Mouse (Mus musculus): Measurements from ENCODE around the gene Atg10. TPM values are rescaled to one million over a fixed set of nuclear protein-coding genes. Genes with fewer than 3 reads are reported as not detected.

Gene Atg10
- total RNA-seq, 2 experiments from 2014 or later: 14.4 to 15.0 TPM

DNA sequence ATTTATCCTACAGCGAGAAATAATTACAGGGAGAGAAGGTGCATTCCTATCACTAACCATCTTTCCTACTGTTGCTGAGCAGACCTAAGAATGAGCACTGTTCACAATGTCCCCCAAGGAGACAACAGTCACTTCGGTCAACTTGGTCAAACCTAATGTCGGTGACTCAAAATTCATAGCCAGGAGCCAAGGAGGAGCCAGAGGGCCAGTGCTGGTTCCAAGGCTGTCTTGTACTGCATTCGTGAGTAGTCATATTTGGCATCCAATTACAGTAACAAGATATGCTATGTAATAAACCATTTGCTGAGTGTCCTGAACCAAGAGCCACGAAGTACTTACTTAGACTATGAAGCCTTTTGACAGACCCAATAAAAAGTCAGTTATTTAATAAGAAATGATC lies 176.9 kb downstream of the Atg10 start:
- intact Hi-C loops (cut with DNase I): no loop called here
- no peak for DNase-seq (ENCODE audit: low spot score in 2 of 2)

DNA sequence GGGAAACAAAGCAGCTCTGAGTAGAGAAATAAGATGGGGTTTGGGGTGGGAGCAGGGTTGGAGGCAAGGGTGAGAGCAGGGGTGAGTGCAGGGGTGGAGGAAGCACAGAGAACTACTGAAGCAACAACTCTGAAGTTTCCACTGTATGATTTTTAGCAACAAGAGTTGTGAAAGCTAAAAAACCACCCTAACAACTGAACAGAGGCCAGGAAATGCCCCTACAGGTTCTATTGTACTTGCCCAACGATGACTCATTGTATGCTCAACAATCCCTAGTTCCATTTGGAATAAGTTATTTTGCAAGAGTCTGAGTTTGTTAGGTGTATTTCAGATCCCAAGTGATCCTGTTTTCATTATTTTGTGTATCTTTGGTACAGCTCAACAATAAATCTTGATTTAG lies 182.5 kb downstream of the Atg10 start:
- intact Hi-C loops (cut with DNase I): no loop called here
- DNase-seq (ENCODE audit: low spot score in 2 of 2): no peak

- intact Hi-C loops (cut with DNase I): no loop called here
- no peak for DNase-seq (ENCODE audit: low spot score in 2 of 2)
Observed at GRCm38 (mm10) chr13:91040421-91040820, 183.3 kb downstream of the Atg10 start.

- intact Hi-C loops (cut with DNase I): loop anchor here (10.0 kb wide), 1 partner anchor 335 kb away; no protein-coding TSS in a partner anchor
- DNase-seq (ENCODE audit: low spot score in 2 of 2): peak; percentile 65 to 89
Observed at GRCm38 (mm10) chr13:91039201-91039807, 184.5 kb downstream of the Atg10 start.

DNA sequence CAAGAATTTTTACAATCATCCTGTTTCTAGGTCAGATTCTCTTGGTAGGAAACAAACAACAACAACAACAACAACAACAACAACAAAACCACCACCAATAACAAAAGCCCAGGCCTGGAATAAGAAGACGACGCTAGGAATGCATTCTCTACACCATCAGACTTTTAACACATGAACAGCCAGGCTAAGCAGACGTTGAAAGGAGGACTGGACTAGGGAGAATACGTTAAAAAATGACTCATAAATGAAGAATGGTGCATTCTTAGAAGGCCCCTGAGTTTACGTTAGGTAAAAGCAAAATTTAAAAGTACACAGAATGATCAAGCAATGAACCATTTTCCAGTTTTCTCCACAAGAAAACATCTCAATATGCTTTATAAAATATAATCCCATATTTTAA lies 185.1 kb downstream of the Atg10 start:
- DNase-seq (ENCODE audit: low spot score in 2 of 2): no peak
- intact Hi-C loops (cut with DNase I): loop anchor here (10.0 kb wide), 1 partner anchor 336 kb away; no protein-coding TSS in a partner anchor

GRCm38 (mm10) chr13:91038034-91038433 lies 185.7 kb downstream of the Atg10 start:
- intact Hi-C loops (cut with DNase I): loop anchor here (10.0 kb wide), 1 partner anchor 337 kb away; no protein-coding TSS in a partner anchor
- DNase-seq (ENCODE audit: low spot score in 2 of 2): no peak

DNA sequence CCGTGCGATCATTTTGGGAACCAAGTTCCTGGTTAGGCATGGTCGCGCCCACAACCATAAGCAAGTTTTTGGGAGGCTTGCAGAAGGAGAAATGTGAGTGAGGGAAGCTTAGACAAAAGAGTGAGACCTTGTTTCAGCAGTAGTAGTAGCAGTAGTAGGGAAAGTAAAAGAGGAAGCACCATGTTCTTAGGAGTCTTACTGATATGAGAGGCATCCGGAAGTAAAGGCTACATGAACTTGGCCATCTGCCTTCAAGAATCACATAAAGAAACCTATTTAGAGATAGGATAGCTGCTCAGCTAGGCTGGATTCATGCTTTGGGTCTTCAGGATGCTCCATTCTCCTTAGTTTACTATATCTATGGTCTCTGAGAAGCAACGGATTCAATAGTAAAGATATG lies 186.4 kb downstream of the Atg10 start:
- DNase-seq (ENCODE audit: low spot score in 2 of 2): no peak
- intact Hi-C loops (cut with DNase I): loop anchor here (10.0 kb wide), 1 partner anchor 337 kb away; no protein-coding TSS in a partner anchor

- intact Hi-C loops (cut with DNase I): loop anchor here (10.0 kb wide), 1 partner anchor 343 kb away; no protein-coding TSS in a partner anchor
- no peak for DNase-seq (ENCODE audit: low spot score in 2 of 2)
Observed at GRCm38 (mm10) chr13:91031836-91032235, 191.9 kb downstream of the Atg10 start.

DNA sequence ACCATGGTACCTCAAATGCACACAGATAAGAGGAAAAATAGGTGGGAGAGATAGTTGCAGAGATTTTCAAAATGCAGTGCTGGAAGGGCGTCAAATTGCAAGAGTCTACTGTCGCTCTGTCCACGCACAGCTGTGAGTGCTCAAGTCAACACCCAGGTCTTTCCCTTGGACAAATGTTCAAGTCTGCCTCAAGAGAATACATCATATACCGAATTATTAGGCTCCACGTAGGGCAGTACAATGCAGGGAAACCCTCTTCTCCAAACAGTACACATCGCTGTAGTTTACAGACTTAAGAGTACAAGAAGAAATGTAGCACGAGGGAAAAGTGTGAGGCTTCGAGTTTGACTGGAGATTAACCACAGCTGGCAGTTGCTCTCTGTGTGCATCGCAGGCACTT lies 200.3 kb downstream of the Atg10 start:
- no peak for DNase-seq (ENCODE audit: low spot score in 2 of 2)
- intact Hi-C loops (cut with DNase I): no loop called here

DNA sequence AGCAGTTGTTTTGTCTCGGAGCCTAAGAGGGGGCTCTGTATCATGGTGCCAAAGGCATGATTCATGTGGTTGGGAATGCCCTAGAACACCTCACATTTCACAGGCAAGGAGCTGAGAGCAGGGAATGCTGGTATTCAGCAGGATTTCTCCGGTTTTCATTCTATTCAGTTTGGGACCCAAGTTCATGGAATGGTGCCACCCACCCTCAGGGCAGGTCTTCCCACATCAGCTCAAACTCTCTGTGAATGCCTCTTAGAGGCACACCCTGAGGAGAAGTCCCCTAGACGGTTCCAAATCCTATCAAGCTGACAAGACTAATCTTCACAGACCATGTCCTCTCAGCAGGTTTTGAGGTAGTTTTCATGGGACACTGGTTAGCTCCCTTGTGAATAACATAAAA lies 211.9 kb downstream of the Atg10 start:
- intact Hi-C loops (cut with DNase I): no loop called here
- DNase-seq (ENCODE audit: low spot score in 2 of 2): no peak

DNA sequence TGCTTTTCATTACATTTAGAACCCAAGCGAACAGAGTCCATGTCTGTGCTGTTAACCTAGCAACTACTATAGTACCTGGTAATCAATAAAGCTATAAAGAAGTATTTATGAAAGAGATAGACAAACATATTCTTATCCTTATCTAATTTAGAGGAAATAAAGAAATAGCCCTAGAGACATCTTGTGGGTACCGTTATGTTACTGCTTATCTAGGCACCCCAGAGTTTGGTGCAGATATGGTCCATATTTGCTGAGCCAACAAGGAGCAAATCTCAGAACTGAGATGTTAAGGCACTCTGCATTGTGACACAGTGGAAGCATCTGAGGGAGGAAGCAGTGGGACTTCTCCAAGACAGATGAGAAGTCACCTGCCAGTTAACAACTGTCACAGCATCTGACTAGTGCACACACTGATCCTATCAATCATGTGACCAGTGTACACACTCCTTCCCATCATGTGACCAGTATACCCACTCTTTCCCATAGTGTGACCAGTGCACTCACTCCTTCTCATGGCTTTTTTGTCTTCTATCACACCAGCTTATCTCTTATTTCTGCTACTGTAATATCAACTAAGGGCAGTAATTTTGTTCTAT lies 228.6 kb downstream of the Atg10 start:
- intact Hi-C loops (cut with DNase I): no loop called here
- DNase-seq (ENCODE audit: low spot score in 2 of 2): no peak

DNA sequence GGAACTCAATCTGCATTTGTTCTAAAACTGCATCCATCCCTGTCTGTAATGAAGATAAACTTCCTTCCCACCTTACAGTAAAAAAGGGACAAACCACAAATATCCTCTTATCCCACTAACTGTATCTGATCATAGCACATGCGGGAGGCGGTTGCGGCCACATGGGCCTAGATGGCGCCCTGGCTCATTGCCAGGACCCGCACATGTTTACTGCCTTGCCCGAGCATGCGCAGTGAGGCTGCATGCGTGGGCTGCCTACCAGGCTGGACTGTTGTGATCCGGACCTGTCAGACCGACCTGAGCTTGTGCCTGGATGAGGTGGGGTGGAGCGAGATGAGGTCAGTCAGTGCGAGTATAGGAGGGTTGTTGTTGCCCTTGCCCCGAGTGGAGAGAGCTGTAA lies 230.2 kb downstream of the Atg10 start:
- DNase-seq (ENCODE audit: low spot score in 2 of 2): peak; percentile 33 to 61
- intact Hi-C loops (cut with DNase I): no loop called here

DNA sequence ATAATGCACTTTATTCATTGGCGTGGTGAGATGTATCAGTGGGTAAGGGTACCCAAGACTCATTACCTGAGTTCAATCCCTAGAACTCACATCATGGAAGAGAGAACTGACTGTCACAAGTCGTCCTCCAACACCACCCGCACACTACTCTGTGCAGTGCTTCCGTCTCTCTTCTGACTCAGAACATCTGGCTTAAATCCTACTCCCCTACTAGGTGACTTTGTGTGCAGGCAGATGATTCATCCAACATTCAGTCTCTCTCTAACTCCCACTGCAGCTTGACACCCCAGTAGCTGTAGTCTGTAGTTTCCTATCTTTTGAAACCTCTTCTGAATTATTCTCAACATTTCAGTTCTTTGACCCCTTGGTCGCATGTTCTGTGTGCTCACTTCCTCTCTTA lies 230.8 kb downstream of the Atg10 start:
- intact Hi-C loops (cut with DNase I): no loop called here
- DNase-seq (ENCODE audit: low spot score in 2 of 2): peak in 1 of 2 experiments; percentile 43

GRCm38 (mm10) chr13:90988226-90988625 lies 235.5 kb downstream of the Atg10 start:
- DNase-seq (ENCODE audit: low spot score in 2 of 2): no peak
- intact Hi-C loops (cut with DNase I): no loop called here

GRCm38 (mm10) chr13:90985417-90985816 lies 238.4 kb downstream of the Atg10 start:
- DNase-seq (ENCODE audit: low spot score in 2 of 2): peak; percentile 9 to 27
- intact Hi-C loops (cut with DNase I): no loop called here

- intact Hi-C loops (cut with DNase I): no loop called here
- no peak for DNase-seq (ENCODE audit: low spot score in 2 of 2)
Observed at GRCm38 (mm10) chr13:90984073-90984472, 239.7 kb downstream of the Atg10 start.

DNA sequence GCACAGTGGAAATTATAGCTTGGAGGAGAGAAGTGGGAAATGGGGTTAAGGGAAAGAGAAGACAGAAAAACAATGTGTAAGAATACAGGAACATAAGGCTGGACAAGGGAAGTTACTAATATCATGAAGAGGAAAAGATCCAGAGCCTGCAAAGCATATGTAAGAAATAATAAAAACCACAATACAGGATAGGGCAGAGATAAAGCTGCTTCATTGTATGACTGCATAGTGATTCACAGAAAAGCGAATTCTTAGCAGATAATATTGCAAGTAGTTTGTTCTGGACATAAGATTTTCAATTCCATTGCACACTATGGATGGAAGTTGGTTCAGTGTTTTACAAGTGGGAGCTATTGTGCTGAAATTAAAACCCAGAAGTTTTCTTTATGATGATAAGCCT lies 242.0 kb downstream of the Atg10 start:
- no peak for DNase-seq (ENCODE audit: low spot score in 2 of 2)
- intact Hi-C loops (cut with DNase I): no loop called here

- no peak for DNase-seq (ENCODE audit: low spot score in 2 of 2)
- intact Hi-C loops (cut with DNase I): no loop called here
Observed at GRCm38 (mm10) chr13:90980878-90981674, 242.7 kb downstream of the Atg10 start.

DNA sequence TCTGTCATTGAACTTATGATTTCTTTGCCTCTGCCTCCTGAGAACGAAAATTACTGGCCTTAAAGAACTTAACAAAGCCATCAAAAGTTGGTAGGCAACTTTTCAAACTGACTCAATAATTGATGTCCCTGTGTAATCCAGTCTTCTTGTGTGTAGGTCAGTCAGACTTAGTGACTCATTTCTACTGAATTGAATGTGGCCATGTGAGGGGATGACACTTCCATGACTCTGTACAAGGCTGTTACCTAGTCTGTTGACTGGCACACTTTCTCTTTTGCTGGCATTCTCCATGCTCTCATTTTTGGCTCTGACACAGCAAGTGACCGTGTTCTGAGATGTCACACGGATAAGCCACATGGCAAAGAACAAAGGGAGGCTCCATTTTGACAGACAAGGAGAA lies 246.7 kb downstream of the Atg10 start:
- intact Hi-C loops (cut with DNase I): no loop called here
- DNase-seq (ENCODE audit: low spot score in 2 of 2): no peak

GRCm38 (mm10) chr13:90973409-90973808 lies 250.4 kb downstream of the Atg10 start:
- DNase-seq (ENCODE audit: low spot score in 2 of 2): no peak
- intact Hi-C loops (cut with DNase I): loop anchor here (5.0 kb wide), 1 partner anchor 489 kb away; the partner anchor contains the start of gene Ssbp2

Data from left cerebral cortex, postnatal 14 days (tissue).